Mouse (Mus musculus) left cerebral cortex, postnatal 25 days (tissue): ENCODE measurements around the gene Ckap4. TPM values are rescaled to one million over a fixed set of nuclear protein-coding genes. Genes with fewer than 3 reads are reported as not detected.

Experiments used
- total RNA-seq, 2 experiments: library from RNA; stranded (reverse); gene quantifications; 2 replicates each; pipeline ENCODE4 v1.2.3; 2021

Gene Ckap4
- total RNA-seq, 2 experiments from 2014 or later, result 22.8 to 25.2 TPM

Other genes with a start within 250 kb of the Ckap4 start
- gene Nuak1, start 93.5 kb downstream of the Ckap4 start, total RNA-seq, result 10 to 100 TPM; 58.3 to 86.5 TPM
- gene Tcp11l2, start 42.6 kb upstream of the Ckap4 start, total RNA-seq, result 10 to 100 TPM; 20.7 to 24.2 TPM
- gene Polr3b, start 88.2 kb upstream of the Ckap4 start, total RNA-seq, result 10 to 100 TPM; 13.0 to 14.2 TPM
- 10 to 100 TPM; 11.4 to 12.3 TPM for gene Rfx4, start 222.0 kb upstream of the Ckap4 start, total RNA-seq